Mouse (Mus musculus) brain, embryonic 14.5 days (tissue): ENCODE results near the gene Lix1.

Source experiments
- CTCF ChIP-seq: fragments of 200-500 bp; IDR thresholded peaks from 2 replicates; pipeline ENCODE4 v1.5.1; 2012; ENCODE audit warnings: inconsistent platforms, mild to moderate bottlenecking, moderate library complexity, borderline replicate concordance; ENCODE audit not compliant: insufficient read depth, insufficient read length; ENCODE audit errors: extremely low read depth
- POLR2A ChIP-seq: fragments of 200-500 bp; IDR thresholded peaks from 2 replicates; pipeline ENCODE4 v1.6.1; 2012; ENCODE audit warnings: mild to moderate bottlenecking, inconsistent platforms, borderline replicate concordance; ENCODE audit not compliant: poor library complexity, insufficient read depth, insufficient read length, severe bottlenecking; ENCODE audit errors: extremely low read depth

- TF ChIP-seq POLR2A (no peak), CTCF (no peak)
These were observed 22.3 kb downstream of the Lix1 start for GRCm38 (mm10) chr17:17424609-17425307.
